Mouse (Mus musculus) lung, postnatal 36 days (tissue): ENCODE results near the gene Slc19a3.
"Not testable (repeated sequence)": the region's sequence is repeated elsewhere in the genome, so short reads cannot be mapped to it uniquely, and the experiment has no call there.

Experiments used
- DNase-seq: peaks from one replicate; pipeline ENCODE4 v3.0.0; 2022; ENCODE audit warnings: mixed read lengths

Slc19a3 gene

GRCm38 (mm10) chr1:83006218-83007179, 31.7 kb downstream of the Slc19a3 start:
- peak; percentile 44 for DNase-seq

- not testable (repeated sequence) for DNase-seq
These were observed 37.9 kb downstream of the Slc19a3 start, which contains the start of gene Gm47959 for GRCm38 (mm10) chr1:83000306-83000705. Gene Gm47959 (plus strand): TSS chr1:83000548.

- DNase-seq, result no peak
These were observed 44.3 kb downstream of the Slc19a3 start for GRCm38 (mm10) chr1:82993947-82994346.

GRCm38 (mm10) chr1:82992093-82992492, 46.2 kb downstream of the Slc19a3 start:
- DNase-seq, result no peak

- DNase-seq, result no peak
These were observed 46.7 kb downstream of the Slc19a3 start for GRCm38 (mm10) chr1:82991596-82991995.

- no peak for DNase-seq
These were observed 47.2 kb downstream of the Slc19a3 start for GRCm38 (mm10) chr1:82991062-82991461.

GRCm38 (mm10) chr1:82987530-82988198, 50.6 kb downstream of the Slc19a3 start:
- peak; percentile 93 for DNase-seq

- no peak for DNase-seq
These were observed 51.5 kb downstream of the Slc19a3 start for GRCm38 (mm10) chr1:82986738-82987137.

GRCm38 (mm10) chr1:82977840-82978239, 60.4 kb downstream of the Slc19a3 start:
- no peak for DNase-seq

GRCm38 (mm10) chr1:82975750-82976149, 62.5 kb downstream of the Slc19a3 start:
- peak; percentile 81 for DNase-seq

- peak; percentile 76 for DNase-seq
These were observed 63.9 kb downstream of the Slc19a3 start for GRCm38 (mm10) chr1:82974342-82974741.

GRCm38 (mm10) chr1:82973901-82974300, 64.3 kb downstream of the Slc19a3 start:
- DNase-seq, result peak; percentile 63

- peak; percentile 63 for DNase-seq
These were observed 65.0 kb downstream of the Slc19a3 start for GRCm38 (mm10) chr1:82973244-82973643.

- DNase-seq, result peak; percentile 61
These were observed 66.2 kb downstream of the Slc19a3 start for GRCm38 (mm10) chr1:82972046-82972445.

- no peak for DNase-seq
These were observed 71.8 kb downstream of the Slc19a3 start for GRCm38 (mm10) chr1:82966413-82966812.
